Mouse (Mus musculus) right cerebral cortex, postnatal 10 days (tissue): ENCODE results near the gene Luzp1.
A peak's percentile ranks its signal among the peaks of the same experiment; 100 is the strongest.

ENCODE experiments used
- DNase-seq, 2 experiments: peaks; one replicate each; pipeline ENCODE4 v3.0.0; 2021; ENCODE audit warnings: low spot score in 2 of 2

The Luzp1 gene

GRCm38 (mm10) chr4:136462086-136462838 is 7.3 kb upstream of the Luzp1 start, which contains the start of gene 6030445D17Rik:
Gene 6030445D17Rik, plus strand, starts transcription at chr4:136462250.
- peak; percentile 69 to 75 for DNase-seq

- peak in 1 of 2 experiments; percentile 62 for DNase-seq
Measured at GRCm38 (mm10) chr4:136462839-136463178, 6.8 kb upstream of the Luzp1 start.

- no peak for DNase-seq
Measured at GRCm38 (mm10) chr4:136463436-136463835, 6.1 kb upstream of the Luzp1 start.

GRCm38 (mm10) chr4:136466226-136466625 is 3.3 kb upstream of the Luzp1 start:
- DNase-seq, result peak in 1 of 2 experiments; percentile 46

- DNase-seq, result peak; percentile 69 to 83
Measured at GRCm38 (mm10) chr4:136468553-136469327, 821 bp upstream of the Luzp1 start.

GRCm38 (mm10) chr4:136469941-136470346 is 383 bp downstream of the Luzp1 start:
- peak in 1 of 2 experiments; percentile 68 for DNase-seq

- DNase-seq, result peak; percentile 53 to 54
Measured at GRCm38 (mm10) chr4:136470347-136471071, 948 bp downstream of the Luzp1 start.

- DNase-seq, result no peak
Measured at GRCm38 (mm10) chr4:136476692-136477091, 7.1 kb downstream of the Luzp1 start.

- no peak for DNase-seq
Measured at GRCm38 (mm10) chr4:136486549-136486948, 17.0 kb downstream of the Luzp1 start.

GRCm38 (mm10) chr4:136495993-136496392 is 26.4 kb downstream of the Luzp1 start:
- no peak for DNase-seq

- DNase-seq, result no peak
Measured at GRCm38 (mm10) chr4:136505426-136506215, 36.1 kb downstream of the Luzp1 start.

GRCm38 (mm10) chr4:136509857-136510256 is 40.3 kb downstream of the Luzp1 start:
- no peak for DNase-seq

- no peak for DNase-seq
Measured at GRCm38 (mm10) chr4:136511708-136512107, 42.1 kb downstream of the Luzp1 start.

GRCm38 (mm10) chr4:136512905-136513304 is 43.3 kb downstream of the Luzp1 start:
- DNase-seq, result no peak

GRCm38 (mm10) chr4:136518141-136518540 is 48.6 kb downstream of the Luzp1 start:
- DNase-seq, result no peak

GRCm38 (mm10) chr4:136518576-136518975 is 49.0 kb downstream of the Luzp1 start:
- DNase-seq, result no peak

- no peak for DNase-seq
Measured at GRCm38 (mm10) chr4:136519866-136520265, 50.3 kb downstream of the Luzp1 start.

- no peak for DNase-seq
Measured at GRCm38 (mm10) chr4:136521898-136522297, 52.3 kb downstream of the Luzp1 start.

GRCm38 (mm10) chr4:136524309-136524708 is 54.7 kb downstream of the Luzp1 start:
- no peak for DNase-seq

- peak; percentile 61 to 77 for DNase-seq
Measured at GRCm38 (mm10) chr4:136526412-136526811, 56.9 kb downstream of the Luzp1 start.

- peak; percentile 34 to 46 for DNase-seq
Measured at GRCm38 (mm10) chr4:136545151-136545550, 75.6 kb downstream of the Luzp1 start.
